Mouse (Mus musculus) MEL-GATA-1-ER (cell line): Measurements from ENCODE around the gene Zfp931.
"Not testable (repeated sequence)": the region's sequence is repeated elsewhere in the genome, so short reads cannot be mapped to it uniquely, and the experiment has no call there.

Source experiments
- DNase-seq: peaks from one replicate; pipeline ENCODE4 v3.0.0-alpha.2; 2012; ENCODE audit warnings: low read depth; ENCODE audit errors: extremely low read depth

The Zfp931 gene

DNA sequence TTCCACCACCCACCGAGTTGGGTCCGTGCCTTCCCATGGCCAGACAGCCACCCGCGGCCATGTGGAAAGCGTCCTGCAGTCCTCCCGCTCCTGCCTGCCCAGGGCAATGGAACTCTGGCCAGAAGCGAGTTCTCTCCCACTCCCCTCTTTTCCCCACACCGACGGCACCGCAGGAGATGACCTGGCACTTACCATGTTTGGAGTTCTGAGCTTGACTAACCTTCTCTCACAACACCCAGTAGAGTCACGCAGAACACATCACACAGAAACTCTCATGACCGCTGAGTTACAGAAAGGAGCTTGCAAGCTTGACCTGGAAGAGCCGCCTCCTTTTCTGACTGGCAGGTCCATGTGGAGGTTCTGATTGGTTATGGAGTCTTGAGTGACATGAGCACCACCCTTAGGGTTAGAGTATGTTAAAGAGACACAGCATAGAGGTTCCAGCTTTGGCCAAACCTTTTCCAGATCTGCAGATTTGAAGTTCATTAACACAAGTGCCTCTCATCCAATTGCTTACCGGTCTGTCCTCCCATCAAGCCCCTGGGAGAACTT is at the start of gene Zfp931:
Zfp931 (minus strand) TSS at position 311 of the 552 bp plus-strand sequence.
- DNase-seq = not testable (repeated sequence)

DNA sequence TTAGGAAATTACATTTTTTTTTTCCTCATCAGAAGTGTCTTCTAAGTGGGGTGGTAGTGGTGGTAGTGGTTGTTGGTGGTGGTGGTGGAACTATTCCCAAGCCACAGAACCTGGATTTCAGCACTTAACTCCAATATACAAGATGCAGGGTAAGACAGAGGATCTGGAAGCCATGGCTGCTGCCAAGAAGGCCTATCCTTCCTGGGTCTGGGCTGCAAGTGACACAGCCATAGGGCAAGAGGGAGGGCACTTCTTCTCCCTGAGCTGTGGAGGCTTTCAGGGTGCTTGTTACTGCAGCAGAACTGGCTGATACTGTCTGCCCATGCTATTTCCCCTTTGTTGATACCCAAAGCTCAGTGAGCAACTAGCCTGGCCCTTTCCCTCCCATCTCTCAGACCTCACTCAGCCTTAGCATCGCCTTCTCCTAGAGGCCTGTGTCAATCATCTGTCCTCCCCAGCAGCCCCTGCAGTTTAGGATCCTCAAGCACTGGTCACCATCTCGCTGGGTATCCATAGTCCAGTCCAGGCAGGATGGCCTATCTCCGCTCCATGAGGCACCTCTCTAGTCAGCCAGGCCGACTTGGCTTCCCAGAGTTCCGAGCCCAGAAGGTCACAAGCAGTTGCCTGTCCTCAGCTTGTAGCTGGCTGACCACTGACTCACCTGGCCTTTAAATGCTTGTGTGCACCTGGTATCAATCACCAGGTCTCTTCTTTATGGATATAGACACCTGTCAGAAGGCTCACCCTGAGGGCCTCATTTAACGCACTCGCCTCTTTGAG is 48.0 kb upstream of the Zfp931 start:
- no peak for DNase-seq

GRCm38 (mm10) chr2:178125427-178125826 is 47.2 kb upstream of the Zfp931 start:
- no peak for DNase-seq

GRCm38 (mm10) chr2:178123466-178123865 is 45.2 kb upstream of the Zfp931 start:
- DNase-seq = no peak

DNA sequence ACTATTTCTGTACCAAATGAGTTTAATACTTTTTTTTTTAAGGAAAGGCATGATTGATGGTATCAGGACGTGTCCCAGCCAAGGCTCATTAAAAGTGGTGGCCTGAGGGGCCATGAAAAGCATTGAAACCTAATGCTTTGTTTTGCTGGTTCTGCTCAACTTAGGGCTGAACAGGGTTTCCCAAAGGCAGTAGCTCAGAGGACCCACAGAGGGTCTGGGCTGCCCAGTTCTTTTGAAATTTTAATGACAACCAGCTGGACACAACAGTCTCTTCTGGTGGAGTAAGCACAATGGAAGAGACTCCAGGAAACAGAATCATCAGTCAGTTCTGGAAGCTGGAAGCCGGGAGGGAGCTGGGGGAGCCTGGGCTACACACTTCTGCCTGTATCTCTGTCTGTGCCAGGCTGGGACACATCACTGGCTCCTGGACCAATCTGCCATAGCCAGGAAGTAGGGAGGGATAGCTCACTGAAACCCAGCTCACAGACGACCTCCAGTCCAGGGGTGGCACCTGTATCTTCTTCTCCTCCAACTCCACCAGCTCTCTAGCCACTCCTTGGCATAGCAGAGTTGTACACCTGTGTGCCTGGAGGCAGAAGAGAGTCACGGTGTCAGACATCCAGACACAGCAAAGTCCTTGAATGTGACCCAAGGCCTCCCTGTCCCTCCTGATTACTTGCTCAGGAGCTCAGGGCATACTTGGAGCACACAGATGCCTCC is 43.8 kb upstream of the Zfp931 start:
- no peak for DNase-seq

- no peak for DNase-seq
Measured at GRCm38 (mm10) chr2:178121375-178121688, 43.1 kb upstream of the Zfp931 start.

- no peak for DNase-seq
Measured at GRCm38 (mm10) chr2:178120651-178121374, 42.5 kb upstream of the Zfp931 start.

- DNase-seq = no peak
Measured at GRCm38 (mm10) chr2:178120356-178120645, 42.0 kb upstream of the Zfp931 start.

DNA sequence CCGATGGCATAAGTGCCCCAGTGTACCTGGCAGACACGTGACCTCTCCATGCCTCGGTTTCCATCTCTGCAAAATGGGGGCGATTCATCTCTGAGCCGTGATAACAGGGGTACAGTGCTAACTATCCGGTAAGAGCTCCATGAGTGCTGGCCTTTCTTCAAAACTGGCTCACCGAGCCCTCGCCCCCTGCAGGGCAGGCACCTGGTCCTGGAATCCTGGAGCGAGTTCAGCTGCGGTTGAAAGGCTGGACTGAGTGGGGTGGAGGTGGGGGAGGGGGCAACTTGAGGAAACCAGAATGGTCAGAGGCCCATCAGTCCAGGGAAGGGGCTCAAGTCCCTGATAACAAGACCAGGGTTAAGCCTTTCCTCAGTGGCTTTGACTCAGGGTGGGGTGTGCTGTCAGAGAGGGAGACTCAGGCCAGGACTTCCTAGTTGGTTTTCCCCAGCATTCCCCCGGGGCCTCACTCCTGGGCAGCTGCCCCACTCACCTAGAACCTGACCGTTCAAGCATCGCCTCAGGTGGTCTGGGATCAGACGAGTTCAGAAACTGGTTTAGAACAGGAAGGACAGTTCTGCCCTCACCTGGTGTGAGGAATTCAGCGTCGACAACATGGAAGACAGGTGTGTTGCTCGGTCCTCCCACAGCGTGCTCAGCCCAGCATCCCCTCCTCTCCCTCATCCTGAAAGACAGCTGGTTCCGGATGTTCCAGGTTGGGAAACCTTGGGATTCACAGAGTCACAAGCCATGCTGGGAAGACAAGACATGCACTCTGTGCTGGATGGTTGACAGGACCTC is 41.5 kb upstream of the Zfp931 start:
- no peak for DNase-seq

- DNase-seq = no peak
Measured at GRCm38 (mm10) chr2:178118801-178119560, 40.7 kb upstream of the Zfp931 start, which contains the start of gene Phactr3. Gene Phactr3, plus strand, starts transcription at chr2:178118975.

- no peak for DNase-seq
Measured at GRCm38 (mm10) chr2:178117946-178118345, 39.7 kb upstream of the Zfp931 start.

DNA sequence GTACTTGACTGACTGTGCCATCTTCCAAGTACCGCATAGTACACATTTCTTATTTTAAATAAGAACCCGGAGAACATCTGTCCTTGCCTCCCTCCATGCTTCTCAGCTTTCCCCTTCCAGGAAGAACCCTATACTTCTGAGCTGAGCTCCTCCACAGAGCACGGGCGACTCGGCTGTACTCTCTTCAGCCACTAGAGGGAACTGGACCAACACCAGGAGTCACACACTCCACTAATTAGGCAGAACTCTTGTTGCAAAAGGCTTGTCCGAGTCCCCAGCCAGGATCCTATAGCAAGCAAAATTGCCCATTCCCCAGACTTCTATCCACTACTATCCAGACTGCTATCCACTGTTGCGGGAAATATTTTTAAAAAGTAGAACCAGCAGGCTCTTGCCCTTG is 23.7 kb upstream of the Zfp931 start:
- DNase-seq = peak; percentile 6

- peak; percentile 15 for DNase-seq
Measured at GRCm38 (mm10) chr2:178098021-178098420, 19.7 kb upstream of the Zfp931 start.

- no peak for DNase-seq
Measured at GRCm38 (mm10) chr2:178089586-178089985, 11.3 kb upstream of the Zfp931 start.

- DNase-seq = peak; percentile 10
Measured at GRCm38 (mm10) chr2:178058195-178058594, 20.1 kb downstream of the Zfp931 start.

GRCm38 (mm10) chr2:178027601-178028000 is 50.7 kb downstream of the Zfp931 start:
- not testable (repeated sequence) for DNase-seq

- DNase-seq = not testable (repeated sequence)
Measured at GRCm38 (mm10) chr2:178023861-178024260, 54.4 kb downstream of the Zfp931 start.

DNA sequence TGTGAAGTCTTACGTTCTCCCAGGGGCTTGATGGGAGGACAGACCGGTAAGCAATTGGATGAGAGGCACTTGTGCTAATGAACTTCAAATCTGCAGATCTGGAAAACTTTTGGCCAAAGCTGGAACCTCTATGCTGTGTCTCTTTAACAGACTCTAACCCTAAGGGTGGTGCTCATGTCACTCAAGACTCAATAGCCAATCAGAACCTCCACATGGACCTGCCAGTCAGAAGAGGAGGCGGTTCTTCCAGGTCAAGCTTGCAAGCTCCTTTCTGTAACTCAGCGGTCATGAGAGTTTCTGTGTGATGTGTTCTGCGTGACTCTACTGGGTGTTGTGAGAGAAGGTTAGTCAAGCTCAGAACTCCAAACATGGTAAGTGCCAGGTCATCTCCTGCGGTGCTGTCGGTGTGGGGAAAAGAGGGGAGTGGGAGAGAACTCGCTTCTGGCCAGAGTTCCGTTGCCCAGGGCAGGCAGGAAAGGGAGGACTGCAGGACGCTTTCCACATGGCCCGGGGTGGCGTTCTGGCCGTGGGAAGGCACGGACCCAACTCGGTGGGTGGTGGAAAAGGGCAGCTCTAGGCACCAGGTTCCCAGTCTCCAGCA is 55.2 kb downstream of the Zfp931 start, which contains the start of gene Zfp971:
Zfp971 (plus strand) TSS at position 274 of the 601 bp plus-strand sequence.
- DNase-seq = peak; percentile 29

GRCm38 (mm10) chr2:178020773-178021172 is 57.5 kb downstream of the Zfp931 start:
- DNase-seq = peak; percentile 97

GRCm38 (mm10) chr2:178019486-178019885 is 58.8 kb downstream of the Zfp931 start:
- peak; percentile 75 for DNase-seq
